Mouse (Mus musculus): Measurements from ENCODE around the gene Mrpl39.

GRCm38 (mm10) chr16:84696178-84696577, 39.4 kb downstream of the Mrpl39 start:
- TF ChIP-seq CTCF (IDR thresholded peaks at IDR 0.05): no peak
- no peak for TF ChIP-seq POLR2A (IDR thresholded peaks at IDR 0.05; ENCODE audit: insufficient read depth, low read depth, low read length)
- TF ChIP-seq EP300 (IDR thresholded peaks at IDR 0.05; ENCODE audit: insufficient read depth, low read depth, low read length): no peak
